Mouse (Mus musculus) lung, adult 2 months (tissue): ENCODE results near the gene Tpi1.

Source experiments
- CTCF ChIP-seq: fragments of 200-500 bp; IDR thresholded peaks from 2 replicates; pipeline ENCODE4 v1.5.1; 2011; ENCODE audit warnings: mild to moderate bottlenecking, low read length, control low read depth; ENCODE audit not compliant: insufficient read depth
- POLR2A ChIP-seq: fragments of 200-500 bp; IDR thresholded peaks from 2 replicates; pipeline ENCODE4 v1.6.1; 2011; ENCODE audit warnings: low read depth, mild to moderate bottlenecking, control low read depth, low read length, borderline replicate concordance; ENCODE audit errors: extremely low read depth

GRCm38 (mm10) chr6:124828101-124828592, 14.1 kb upstream of the Tpi1 start:
- TF ChIP-seq CTCF: no peak
- no peak for TF ChIP-seq POLR2A
